Comparison of ENCODE assay signal across 8 mouse cellular contexts in the genomic region with DNA sequence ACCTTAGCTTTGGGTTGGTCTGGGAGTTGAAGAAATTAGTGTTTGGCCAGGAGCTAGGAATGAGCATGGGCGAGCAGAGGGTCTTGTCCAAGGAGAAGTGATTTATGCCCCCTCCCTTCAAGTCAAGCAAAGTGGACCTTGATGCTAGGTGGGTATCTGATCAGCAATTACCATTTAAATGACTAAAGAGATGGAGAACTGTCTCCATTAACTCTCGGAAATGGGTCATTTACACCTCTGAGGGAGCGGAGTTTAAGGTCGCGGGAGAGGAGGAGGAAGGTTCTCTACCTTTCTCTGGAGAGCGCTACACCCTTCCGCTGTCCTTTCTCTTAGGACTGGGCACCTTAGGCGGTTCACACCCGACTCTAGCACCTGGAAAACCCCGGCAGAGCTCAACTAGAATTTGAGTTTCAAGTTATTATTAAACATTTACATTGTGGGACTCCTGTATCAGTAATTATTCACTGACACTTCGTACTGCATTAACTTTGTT. TPM values are rescaled to one million over a fixed set of nuclear protein-coding genes. Genes with fewer than 3 reads are reported as not detected.
DNase-seq lines count a peak whose midpoint lies in the region; ATAC-seq and TF ChIP-seq lines count a peak whose summit lies in the region.

A gene (minus strand): TSS at position 97 of the 493 bp plus-strand sequence.

- intact Hi-C loops in heart, postnatal 25 days (cut with DNase I), result loop anchor here (10.0 kb wide), 1 partner anchor 506 kb away; no protein-coding TSS in a partner anchor

- WGBS in kidney, embryonic 15.5 days, result 9% methylated on average over 11 of the region's 11 CpGs
- 2% methylated on average over 11 of the region's 11 CpGs for WGBS in midbrain, embryonic 11.5 days

- peaks cover 79% of the 10 kb centered on the region for H3K27me3 ChIP-seq in kidney, embryonic 15.5 days
- H3K27me3 ChIP-seq in midbrain, embryonic 11.5 days (ENCODE audit: control insufficient read depth, insufficient read depth, low read length), result peaks cover 58% of the 10 kb centered on the region

- H3K4me3 ChIP-seq in kidney, embryonic 15.5 days (replicated peaks), result peak within 1 kb of the TSS; percentile 56
- peak within 1 kb of the TSS; percentile 41 for H3K4me3 ChIP-seq in midbrain, embryonic 11.5 days (ENCODE audit: low read depth, low read length)

- no peak within 1 kb of the TSS for H3K27ac ChIP-seq in kidney, embryonic 15.5 days
- peak within 1 kb of the TSS; percentile 88 for H3K27ac ChIP-seq in midbrain, embryonic 11.5 days (ENCODE audit: low read depth, low read length)

- peak within 1 kb of the TSS; percentile 98 for H3K4me2 ChIP-seq in kidney, embryonic 15.5 days
- H3K4me2 ChIP-seq in midbrain, embryonic 11.5 days, result peak within 1 kb of the TSS; percentile 89

- no peak for ATAC-seq in kidney, embryonic 15.5 days (replicated peaks; ENCODE audit: low FRiP score)
- no peak for ATAC-seq in midbrain, embryonic 11.5 days (ENCODE audit: low FRiP score)
- ATAC-seq in frontal cortex, adult (ENCODE audit: low TSS enrichment), result no peak

- H3K9ac ChIP-seq in kidney, embryonic 15.5 days, result peak within 1 kb of the TSS; percentile 41
- peak within 1 kb of the TSS; percentile 71 for H3K9ac ChIP-seq in midbrain, embryonic 11.5 days (ENCODE audit: low read length)

- H3K36me3 ChIP-seq in kidney, embryonic 15.5 days, result no peaks in the 10 kb centered on the region
- no peaks in the 10 kb centered on the region for H3K36me3 ChIP-seq in midbrain, embryonic 11.5 days (ENCODE audit: control insufficient read depth, insufficient read depth, low read length)

- TF ChIP-seq CTCF in brain, embryonic 14.5 days (IDR thresholded peaks at IDR 0.05; ENCODE audit: borderline replicate concordance, extremely low read depth, insufficient read depth, insufficient read length), result no peak

- no peak for DNase-seq in kidney, postnatal 36 days
- no peak for DNase-seq in brain, embryonic 14.5 days (ENCODE audit: low read depth)
- DNase-seq in heart, postnatal 25 days (ENCODE audit: low spot score), result no peak
- DNase-seq in midbrain, embryonic 11.5 days (ENCODE audit: low spot score, missing footprints), result no peak
- no peak for DNase-seq in thymus, adult 18-20 months
- DNase-seq in spleen, postnatal 36 days (ENCODE audit: low spot score in 2 of 2), result no peak

- H3K9me3 ChIP-seq in kidney, embryonic 15.5 days (replicated peaks), result no peaks in the 10 kb centered on the region
- H3K9me3 ChIP-seq in midbrain, embryonic 11.5 days (ENCODE audit: control insufficient read depth, low read length), result no peaks in the 10 kb centered on the region

- H3K4me1 ChIP-seq in kidney, embryonic 15.5 days, result peaks cover 22% of the 10 kb centered on the region
- peaks cover 22% of the 10 kb centered on the region for H3K4me1 ChIP-seq in midbrain, embryonic 11.5 days (ENCODE audit: control insufficient read depth, insufficient read depth, low read length)

- no peak for TF ChIP-seq POLR2A in brain, embryonic 14.5 days (IDR thresholded peaks at IDR 0.05; ENCODE audit: borderline replicate concordance, extremely low read depth, insufficient read depth, insufficient read length, poor library complexity, severe bottlenecking)

RNA-seq across cellular contexts. Expression of the gene that starts here (rescaled TPM):
- 16.5 and 16.9 TPM in 2 replicates for polyA plus RNA-seq in kidney, embryonic 15.5 days (2015; fragmentation: Nextera tagmentation; extraction: Ambion mirVana)
- polyA plus RNA-seq in brain, embryonic 14.5 days (2012; rRNA removed), result 31.4 and 62.8 TPM in 2 replicates
- 10 to 100 TPM; 53.0 to 54.8 TPM for total RNA-seq in heart, postnatal 25 days (2021)
- 10.0 and 10.2 TPM in 2 replicates for polyA plus RNA-seq in midbrain, embryonic 11.5 days (2014; fragmentation: Nextera tagmentation; extraction: Ambion mirVana)
